Mouse (Mus musculus): ENCODE measurements around the gene Mrm1. TPM values are rescaled to one million over a fixed set of nuclear protein-coding genes. Genes with fewer than 3 reads are reported as not detected.

The Mrm1 gene
- polyA plus RNA-seq, 1 experiment from 2014 or later: 12.9 TPM

- Histone ChIP-seq H3K4me2 (no peak overlapping the region), H3K36me3 (no peaks in the 10 kb centered on the region), H3K9me3 (replicated peaks) (no peaks in the 10 kb centered on the region), H3K9ac (no peak overlapping the region), H3K27ac (ENCODE audit: poor library complexity, severe bottlenecking) (no peak overlapping the region), H3K27me3 (replicated peaks) (peaks cover 27% of the 10 kb centered on the region), H3K4me1 (replicated peaks) (no peaks in the 10 kb centered on the region), H3K4me3 (no peak overlapping the region)
- WGBS: 89% methylated on average over 4 of the region's 4 CpGs
- no peak for ATAC-seq (ENCODE audit: insufficient number of reproducible peaks, low FRiP score)
Observed at GRCm38 (mm10) chr11:84804373-84804772, 14.9 kb downstream of the Mrm1 start.

- ATAC-seq (ENCODE audit: insufficient number of reproducible peaks, low FRiP score): no peak; the same call in 1 of the 2 replicates
- no peak overlapping the region for H3K9ac ChIP-seq
- peaks cover 4% of the 10 kb centered on the region; the same call in 1 of the 2 replicates for H3K4me1 ChIP-seq (replicated peaks)
- H3K36me3 ChIP-seq: no peaks in the 10 kb centered on the region
- H3K27me3 ChIP-seq (replicated peaks): peaks cover 32% of the 10 kb centered on the region
- 17% methylated on average over 21 of the region's 21 CpGs for WGBS
- H3K4me3 ChIP-seq: no peak overlapping the region
- H3K4me2 ChIP-seq: no peak overlapping the region
- no peak overlapping the region for H3K27ac ChIP-seq (ENCODE audit: poor library complexity, severe bottlenecking)
- H3K9me3 ChIP-seq (replicated peaks): no peaks in the 10 kb centered on the region
Observed at GRCm38 (mm10) chr11:84797627-84798353, 21.5 kb downstream of the Mrm1 start.

GRCm38 (mm10) chr11:84797026-84797425 is 22.3 kb downstream of the Mrm1 start:
- no peak overlapping the region for H3K9ac ChIP-seq
- H3K4me1 ChIP-seq (replicated peaks): peaks cover 4% of the 10 kb centered on the region; the same call in 1 of the 2 replicates
- no peaks in the 10 kb centered on the region for H3K9me3 ChIP-seq (replicated peaks)
- H3K4me3 ChIP-seq: no peak overlapping the region
- no peak for ATAC-seq (ENCODE audit: insufficient number of reproducible peaks, low FRiP score)
- 53% methylated on average over 10 of the region's 10 CpGs for WGBS
- H3K4me2 ChIP-seq: no peak overlapping the region
- H3K36me3 ChIP-seq: no peaks in the 10 kb centered on the region
- H3K27me3 ChIP-seq (replicated peaks): peaks cover 35% of the 10 kb centered on the region
- H3K27ac ChIP-seq (ENCODE audit: poor library complexity, severe bottlenecking): no peak overlapping the region

- no peak overlapping the region for H3K4me3 ChIP-seq
- 9% methylated on average over 17 of the region's 17 CpGs for WGBS
Observed at GRCm38 (mm10) chr11:84794496-84795113, 24.7 kb downstream of the Mrm1 start.

GRCm38 (mm10) chr11:84793545-84793944 is 25.8 kb downstream of the Mrm1 start:
- peaks cover 4% of the 10 kb centered on the region; the same call in 1 of the 2 replicates for H3K4me1 ChIP-seq (replicated peaks)
- H3K27me3 ChIP-seq (replicated peaks): peaks cover 38% of the 10 kb centered on the region
- no peak overlapping the region for H3K27ac ChIP-seq (ENCODE audit: poor library complexity, severe bottlenecking)
- ATAC-seq (ENCODE audit: insufficient number of reproducible peaks, low FRiP score): no peak
- H3K9me3 ChIP-seq (replicated peaks): no peaks in the 10 kb centered on the region
- no peak overlapping the region for H3K4me2 ChIP-seq
- H3K4me3 ChIP-seq: no peak overlapping the region
- H3K36me3 ChIP-seq: no peaks in the 10 kb centered on the region
- H3K9ac ChIP-seq: no peak overlapping the region

More at GRCm38 (mm10) chr11:84794496-84795113, 24.7 kb downstream of the Mrm1 start:
- Histone ChIP-seq H3K36me3 (no peaks in the 10 kb centered on the region), H3K27me3 (replicated peaks) (peaks cover 32% of the 10 kb centered on the region), H3K9me3 (replicated peaks) (no peaks in the 10 kb centered on the region), H3K27ac (ENCODE audit: poor library complexity, severe bottlenecking) (no peak overlapping the region), H3K9ac (no peak overlapping the region), H3K4me2 (peak overlapping the region; percentile 51), H3K4me1 (replicated peaks) (peaks cover 4% of the 10 kb centered on the region; the same call in 1 of the 2 replicates)
- ATAC-seq (ENCODE audit: insufficient number of reproducible peaks, low FRiP score): peak; percentile 62; the same call in 1 of the 2 replicates

- H3K4me2 ChIP-seq: no peak overlapping the region
- H3K4me1 ChIP-seq (replicated peaks): peaks cover 4% of the 10 kb centered on the region; the same call in 1 of the 2 replicates
- H3K9ac ChIP-seq: no peak overlapping the region
- H3K4me3 ChIP-seq: no peak overlapping the region
- no peak for ATAC-seq (ENCODE audit: insufficient number of reproducible peaks, low FRiP score)
- WGBS: 63% methylated on average over 6 of the region's 6 CpGs
- no peak overlapping the region for H3K27ac ChIP-seq (ENCODE audit: poor library complexity, severe bottlenecking)
- peaks cover 26% of the 10 kb centered on the region; the same call in 1 of the 2 replicates for H3K27me3 ChIP-seq (replicated peaks)
- no peaks in the 10 kb centered on the region for H3K36me3 ChIP-seq
- H3K9me3 ChIP-seq (replicated peaks): no peaks in the 10 kb centered on the region
Observed at GRCm38 (mm10) chr11:84790383-84790782, 28.9 kb downstream of the Mrm1 start.

GRCm38 (mm10) chr11:84780143-84780870 is 39.0 kb downstream of the Mrm1 start:
- Histone ChIP-seq H3K4me3 (no peak overlapping the region), H3K27me3 (replicated peaks) (peaks cover 48% of the 10 kb centered on the region), H3K27ac (ENCODE audit: poor library complexity, severe bottlenecking) (no peak overlapping the region), H3K9ac (no peak overlapping the region), H3K36me3 (no peaks in the 10 kb centered on the region), H3K4me1 (replicated peaks) (peaks cover 15% of the 10 kb centered on the region), H3K4me2 (peak overlapping the region; percentile 4), H3K9me3 (replicated peaks) (no peaks in the 10 kb centered on the region)
- no peak for ATAC-seq (ENCODE audit: insufficient number of reproducible peaks, low FRiP score)
- WGBS: 5% methylated on average over 19 of the region's 19 CpGs

GRCm38 (mm10) chr11:84775560-84775959 is 43.8 kb downstream of the Mrm1 start:
- Histone ChIP-seq H3K4me1 (replicated peaks) (peaks cover 10% of the 10 kb centered on the region), H3K36me3 (no peaks in the 10 kb centered on the region), H3K27ac (ENCODE audit: poor library complexity, severe bottlenecking) (no peak overlapping the region), H3K4me2 (no peak overlapping the region), H3K27me3 (replicated peaks) (peaks cover 31% of the 10 kb centered on the region), H3K4me3 (no peak overlapping the region), H3K9ac (no peak overlapping the region), H3K9me3 (replicated peaks) (no peaks in the 10 kb centered on the region)
- 2% methylated on average over 4 of the region's 4 CpGs for WGBS
- no peak for ATAC-seq (ENCODE audit: insufficient number of reproducible peaks, low FRiP score)

- H3K27ac ChIP-seq (ENCODE audit: poor library complexity, severe bottlenecking): no peak overlapping the region
- no peak overlapping the region for H3K4me2 ChIP-seq
- no peak for ATAC-seq (ENCODE audit: insufficient number of reproducible peaks, low FRiP score)
- H3K9me3 ChIP-seq (replicated peaks): no peaks in the 10 kb centered on the region
- peaks cover 9% of the 10 kb centered on the region for H3K4me1 ChIP-seq (replicated peaks)
- H3K9ac ChIP-seq: no peak overlapping the region
- H3K36me3 ChIP-seq: no peaks in the 10 kb centered on the region
- 61% methylated on average over 13 of the region's 13 CpGs for WGBS
- no peak overlapping the region for H3K4me3 ChIP-seq
- peaks cover 26% of the 10 kb centered on the region for H3K27me3 ChIP-seq (replicated peaks)
Observed at GRCm38 (mm10) chr11:84774870-84775514, 44.3 kb downstream of the Mrm1 start.

GRCm38 (mm10) chr11:84767898-84768297 is 51.4 kb downstream of the Mrm1 start:
- WGBS: 59% methylated on average over 6 of the region's 6 CpGs
- H3K9me3 ChIP-seq (replicated peaks): no peaks in the 10 kb centered on the region

More at GRCm38 (mm10) chr11:84767898-84768297, 51.4 kb downstream of the Mrm1 start:
- peaks cover 29% of the 10 kb centered on the region for H3K4me1 ChIP-seq (replicated peaks)
- H3K27ac ChIP-seq (ENCODE audit: poor library complexity, severe bottlenecking): no peak overlapping the region
- H3K9ac ChIP-seq: no peak overlapping the region
- no peak overlapping the region for H3K4me3 ChIP-seq
- peaks cover 23% of the 10 kb centered on the region for H3K27me3 ChIP-seq (replicated peaks)
- no peak overlapping the region for H3K4me2 ChIP-seq
- no peak for ATAC-seq (ENCODE audit: insufficient number of reproducible peaks, low FRiP score)
- no peaks in the 10 kb centered on the region for H3K36me3 ChIP-seq
